Mouse (Mus musculus) embryo, embryonic 10.5 days (tissue): Measurements from ENCODE around the gene Gbp2.
A peak's percentile ranks its signal among the peaks of the same experiment; 100 is the strongest.
"Not testable (repeated sequence)": the region's sequence is repeated elsewhere in the genome, so short reads cannot be mapped to it uniquely, and the experiment has no call there.

Source experiments
- DNase-seq: peaks from one replicate; pipeline ENCODE4 v3.0.0-alpha.2; 2015; ENCODE audit warnings: low spot score

Gbp2 gene

GRCm38 (mm10) chr3:142620111-142620955 is at the start of gene Gbp2:
Gene Gbp2, plus strand, starts transcription at chr3:142620602.
- no peak for DNase-seq

GRCm38 (mm10) chr3:142570738-142571137 is 49.7 kb upstream of the Gbp2 start:
- no peak for DNase-seq

- no peak for DNase-seq
These were observed 43.3 kb upstream of the Gbp2 start for GRCm38 (mm10) chr3:142577108-142577507.

GRCm38 (mm10) chr3:142578342-142578741 is 42.1 kb upstream of the Gbp2 start:
- no peak for DNase-seq

GRCm38 (mm10) chr3:142583067-142583466 is 37.3 kb upstream of the Gbp2 start:
- DNase-seq = no peak

GRCm38 (mm10) chr3:142587386-142587785 is 33.0 kb upstream of the Gbp2 start:
- no peak for DNase-seq

GRCm38 (mm10) chr3:142588888-142589287 is 31.5 kb upstream of the Gbp2 start:
- DNase-seq = no peak

GRCm38 (mm10) chr3:142590431-142591067 is 29.9 kb upstream of the Gbp2 start:
- DNase-seq = no peak

GRCm38 (mm10) chr3:142594547-142594946 is 25.9 kb upstream of the Gbp2 start, which contains the start of gene Gbp2b:
Gene Gbp2b, plus strand, starts transcription at chr3:142594847.
- DNase-seq = no peak

- no peak for DNase-seq
These were observed 22.5 kb upstream of the Gbp2 start for GRCm38 (mm10) chr3:142597923-142598322.

- no peak for DNase-seq
These were observed 18.7 kb upstream of the Gbp2 start for GRCm38 (mm10) chr3:142601675-142602074.

GRCm38 (mm10) chr3:142618658-142619057 is 1.7 kb upstream of the Gbp2 start:
- DNase-seq = no peak

GRCm38 (mm10) chr3:142619606-142620005 is 796 bp upstream of the Gbp2 start:
- DNase-seq = no peak

GRCm38 (mm10) chr3:142620956-142621562 is 657 bp downstream of the Gbp2 start:
- peak; percentile 13 for DNase-seq

- no peak for DNase-seq
These were observed 10.0 kb downstream of the Gbp2 start for GRCm38 (mm10) chr3:142630385-142630784.

- DNase-seq = peak; percentile 86
These were observed 19.8 kb downstream of the Gbp2 start for GRCm38 (mm10) chr3:142640201-142640600.

- DNase-seq = peak; percentile 82
These were observed 25.5 kb downstream of the Gbp2 start for GRCm38 (mm10) chr3:142645949-142646348.

- not testable (repeated sequence) for DNase-seq
These were observed 27.4 kb downstream of the Gbp2 start for GRCm38 (mm10) chr3:142647836-142648235.

- no peak for DNase-seq
These were observed 29.8 kb downstream of the Gbp2 start for GRCm38 (mm10) chr3:142650205-142650604.

- DNase-seq = no peak
These were observed 44.3 kb downstream of the Gbp2 start for GRCm38 (mm10) chr3:142664723-142665122.

GRCm38 (mm10) chr3:142674607-142675006 is 54.2 kb downstream of the Gbp2 start:
- peak; percentile 10 for DNase-seq
